Mouse (Mus musculus): ENCODE results near the gene Riok2. TPM values are rescaled to one million over a fixed set of nuclear protein-coding genes. Genes with fewer than 3 reads are reported as not detected.

The Riok2 gene
- polyA plus RNA-seq, 1 experiment from 2014 or later, result 21.6 TPM

DNA sequence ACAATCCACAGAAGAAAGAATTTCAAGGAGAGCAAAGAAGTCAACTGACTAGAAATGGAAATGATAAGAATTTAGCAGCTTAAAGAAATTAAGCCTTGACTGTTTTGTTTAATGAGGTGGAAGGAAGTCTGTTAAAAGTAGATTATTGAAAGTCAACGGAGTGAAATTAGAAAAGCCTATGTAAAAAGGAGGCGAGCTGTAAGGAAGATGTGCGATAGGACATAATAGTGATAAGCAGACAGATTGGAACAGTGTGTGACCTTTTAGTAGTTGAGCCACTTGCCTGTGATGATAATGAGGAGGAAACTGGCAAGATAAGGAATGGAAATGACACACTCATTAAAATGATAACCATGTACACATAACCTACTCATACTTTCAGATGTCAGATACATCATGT is 10.4 kb downstream of the Riok2 start:
- Histone ChIP-seq H3K4me2 (ENCODE audit: low read length) (no peak overlapping the region), H3K4me1 (ENCODE audit: control insufficient read depth, insufficient read depth, low read length) (no peaks in the 10 kb centered on the region), H3K36me3 (ENCODE audit: control insufficient read depth, insufficient read depth, low read length) (peaks cover 14% of the 10 kb centered on the region), H3K27me3 (ENCODE audit: control insufficient read depth, insufficient read depth, low read depth, low read length) (no peaks in the 10 kb centered on the region), H3K9me3 (replicated peaks; ENCODE audit: control insufficient read depth, low read length, poor library complexity, severe bottlenecking) (no peaks in the 10 kb centered on the region), H3K4me3 (ENCODE audit: low read depth, low read length) (no peak overlapping the region), H3K27ac (ENCODE audit: low read length) (no peak overlapping the region), H3K9ac (ENCODE audit: low read depth, low read length) (no peak overlapping the region)
- no peak for ATAC-seq
- 93% methylated on average over 3 of the region's 3 CpGs for WGBS

DNA sequence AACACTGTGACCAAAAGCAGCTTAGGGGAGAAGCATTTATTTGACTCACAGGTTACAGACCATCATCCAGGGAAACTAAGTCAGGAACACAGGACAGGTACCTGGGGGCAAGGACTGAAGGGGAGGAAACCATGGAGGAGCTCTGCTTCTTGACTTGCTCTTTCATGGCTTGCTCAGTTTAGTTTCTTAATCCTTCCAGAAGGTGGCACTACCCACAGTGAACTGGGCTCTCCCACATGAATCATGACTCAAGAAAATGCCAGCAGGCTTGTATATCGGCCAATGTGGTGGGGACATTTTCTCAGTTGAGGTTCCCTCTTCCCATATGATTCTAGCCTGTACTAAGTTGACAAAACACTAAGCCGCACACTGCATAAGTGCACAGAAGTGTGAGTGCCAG is 12.0 kb downstream of the Riok2 start:
- Histone ChIP-seq H3K4me1 (ENCODE audit: control insufficient read depth, insufficient read depth, low read length) (no peaks in the 10 kb centered on the region), H3K4me2 (ENCODE audit: low read length) (no peak overlapping the region), H3K27ac (ENCODE audit: low read length) (no peak overlapping the region), H3K27me3 (ENCODE audit: control insufficient read depth, insufficient read depth, low read depth, low read length) (no peaks in the 10 kb centered on the region), H3K9me3 (replicated peaks; ENCODE audit: control insufficient read depth, low read length, poor library complexity, severe bottlenecking) (no peaks in the 10 kb centered on the region), H3K4me3 (ENCODE audit: low read depth, low read length) (no peak overlapping the region), H3K36me3 (ENCODE audit: control insufficient read depth, insufficient read depth, low read length) (peaks cover 13% of the 10 kb centered on the region), H3K9ac (ENCODE audit: low read depth, low read length) (no peak overlapping the region)
- WGBS, result 90% methylated on average over 2 of the region's 2 CpGs
- ATAC-seq, result no peak

DNA sequence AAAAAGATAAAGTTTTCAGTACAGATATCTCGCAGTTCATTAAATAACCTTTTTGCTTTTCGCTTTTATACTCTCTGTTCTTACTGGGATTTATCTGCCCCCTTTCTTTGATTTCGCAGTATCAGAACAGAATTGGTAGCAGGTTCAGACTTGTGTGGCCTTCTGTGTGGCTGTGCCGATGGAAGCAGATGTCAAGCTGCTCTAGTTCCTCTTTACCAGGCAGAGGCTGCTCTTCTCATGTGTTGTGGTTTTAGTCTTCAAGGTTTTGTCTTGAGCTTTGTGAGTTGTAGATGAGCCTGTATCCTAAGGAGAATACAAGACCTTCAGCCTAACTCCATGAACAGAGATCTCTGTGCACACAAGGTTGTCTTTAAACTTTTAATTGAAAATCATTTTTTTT is 17.7 kb downstream of the Riok2 start:
- Histone ChIP-seq H3K4me3 (ENCODE audit: low read depth, low read length) (no peak overlapping the region), H3K36me3 (ENCODE audit: control insufficient read depth, insufficient read depth, low read length) (peaks cover 11% of the 10 kb centered on the region), H3K9ac (ENCODE audit: low read depth, low read length) (no peak overlapping the region), H3K4me2 (ENCODE audit: low read length) (no peak overlapping the region), H3K4me1 (ENCODE audit: control insufficient read depth, insufficient read depth, low read length) (no peaks in the 10 kb centered on the region), H3K9me3 (replicated peaks; ENCODE audit: control insufficient read depth, low read length, poor library complexity, severe bottlenecking) (no peaks in the 10 kb centered on the region), H3K27me3 (ENCODE audit: control insufficient read depth, insufficient read depth, low read depth, low read length) (no peaks in the 10 kb centered on the region), H3K27ac (ENCODE audit: low read length) (no peak overlapping the region)
- WGBS, result 96% methylated on average over 4 of the region's 4 CpGs
- no peak for ATAC-seq

DNA sequence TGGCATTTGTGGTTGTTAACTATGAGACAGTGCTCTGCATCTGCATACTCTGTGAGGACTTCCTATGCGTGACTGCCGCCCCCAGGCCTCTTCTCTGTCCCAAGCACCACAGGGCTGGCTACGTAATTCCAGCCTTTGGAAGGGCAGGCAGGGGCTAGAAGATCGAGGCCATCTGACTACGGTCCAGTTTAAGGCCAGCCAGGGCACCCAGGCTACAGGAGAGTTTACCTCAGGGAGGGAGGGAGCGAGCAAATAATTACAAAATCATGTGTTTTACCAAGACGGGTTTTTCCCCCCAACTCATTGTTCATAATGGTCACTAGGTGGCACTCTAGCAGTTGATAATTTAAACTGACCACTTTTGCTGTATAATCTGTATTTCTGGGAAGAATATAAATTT is 18.8 kb downstream of the Riok2 start:
- Histone ChIP-seq H3K9me3 (replicated peaks; ENCODE audit: control insufficient read depth, low read length, poor library complexity, severe bottlenecking) (no peaks in the 10 kb centered on the region), H3K27ac (ENCODE audit: low read length) (no peak overlapping the region), H3K4me2 (ENCODE audit: low read length) (no peak overlapping the region), H3K9ac (ENCODE audit: low read depth, low read length) (no peak overlapping the region), H3K27me3 (ENCODE audit: control insufficient read depth, insufficient read depth, low read depth, low read length) (no peaks in the 10 kb centered on the region), H3K4me3 (ENCODE audit: low read depth, low read length) (no peak overlapping the region), H3K4me1 (ENCODE audit: control insufficient read depth, insufficient read depth, low read length) (no peaks in the 10 kb centered on the region), H3K36me3 (ENCODE audit: control insufficient read depth, insufficient read depth, low read length) (peaks cover 5% of the 10 kb centered on the region; the same call in 1 of the 2 replicates)
- WGBS, result 71% methylated on average over 7 of the region's 7 CpGs
- peak; percentile 59; the same call in 1 of the 2 replicates for ATAC-seq

DNA sequence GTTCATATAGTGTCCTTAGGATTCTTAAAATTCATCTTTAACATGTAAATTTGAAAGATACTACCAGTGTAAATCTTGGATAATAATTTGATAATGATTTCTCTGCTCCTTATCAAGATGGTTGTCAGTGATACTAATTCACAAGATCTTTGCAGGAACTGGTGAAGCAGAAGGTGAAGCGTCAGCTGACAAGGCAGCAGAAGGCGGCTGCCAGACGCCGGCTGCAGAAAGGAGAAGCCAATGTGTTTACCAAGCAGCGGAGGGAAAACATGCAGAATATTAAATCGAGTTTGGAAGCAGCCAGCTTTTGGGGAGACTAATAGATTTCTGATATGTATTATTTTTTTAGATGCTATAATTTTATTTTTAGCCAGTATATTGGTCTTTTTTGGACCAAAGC is 19.2 kb downstream of the Riok2 start:
- no peak overlapping the region for H3K9ac ChIP-seq (ENCODE audit: low read depth, low read length)
- peaks cover 5% of the 10 kb centered on the region; the same call in 1 of the 2 replicates for H3K36me3 ChIP-seq (ENCODE audit: control insufficient read depth, insufficient read depth, low read length)
- no peak overlapping the region for H3K27ac ChIP-seq (ENCODE audit: low read length)
- H3K27me3 ChIP-seq (ENCODE audit: control insufficient read depth, insufficient read depth, low read depth, low read length), result no peaks in the 10 kb centered on the region
- no peaks in the 10 kb centered on the region for H3K4me1 ChIP-seq (ENCODE audit: control insufficient read depth, insufficient read depth, low read length)
- ATAC-seq, result no peak
- H3K9me3 ChIP-seq (replicated peaks; ENCODE audit: control insufficient read depth, low read length, poor library complexity, severe bottlenecking), result no peaks in the 10 kb centered on the region
- no peak overlapping the region for H3K4me3 ChIP-seq (ENCODE audit: low read depth, low read length)
- 84% methylated on average over 6 of the region's 6 CpGs for whole genome bisulfite sequencing
- H3K4me2 ChIP-seq (ENCODE audit: low read length), result no peak overlapping the region

DNA sequence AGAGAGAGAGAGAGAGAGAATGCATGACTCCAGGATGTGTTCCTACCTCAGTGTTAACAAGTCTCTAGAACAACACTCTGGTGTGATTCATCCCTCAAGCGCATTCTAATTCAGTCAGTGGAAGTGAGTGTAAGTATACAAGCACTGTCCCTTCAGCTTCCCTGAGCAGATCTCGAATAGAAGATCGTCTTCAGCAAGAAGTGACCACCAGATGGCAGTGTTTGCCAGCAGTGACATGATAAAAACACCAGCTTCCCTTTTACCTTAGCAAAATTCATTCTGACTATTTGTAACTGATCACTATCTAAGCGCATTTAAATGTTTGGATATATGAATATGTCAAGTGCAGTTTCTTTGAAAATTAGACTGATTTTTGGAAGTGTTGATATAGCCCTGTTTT is 20.2 kb downstream of the Riok2 start:
- H3K27me3 ChIP-seq (ENCODE audit: control insufficient read depth, insufficient read depth, low read depth, low read length), result no peaks in the 10 kb centered on the region
- H3K4me3 ChIP-seq (ENCODE audit: low read depth, low read length), result no peak overlapping the region
- H3K4me1 ChIP-seq (ENCODE audit: control insufficient read depth, insufficient read depth, low read length), result no peaks in the 10 kb centered on the region
- no peak overlapping the region for H3K9ac ChIP-seq (ENCODE audit: low read depth, low read length)
- H3K4me2 ChIP-seq (ENCODE audit: low read length), result no peak overlapping the region
- peak; percentile 67 for ATAC-seq
- WGBS, result 23% methylated on average over 4 of the region's 4 CpGs
- peaks cover 5% of the 10 kb centered on the region; the same call in 1 of the 2 replicates for H3K36me3 ChIP-seq (ENCODE audit: control insufficient read depth, insufficient read depth, low read length)
- H3K27ac ChIP-seq (ENCODE audit: low read length), result no peak overlapping the region
- H3K9me3 ChIP-seq (replicated peaks; ENCODE audit: control insufficient read depth, low read length, poor library complexity, severe bottlenecking), result no peaks in the 10 kb centered on the region

DNA sequence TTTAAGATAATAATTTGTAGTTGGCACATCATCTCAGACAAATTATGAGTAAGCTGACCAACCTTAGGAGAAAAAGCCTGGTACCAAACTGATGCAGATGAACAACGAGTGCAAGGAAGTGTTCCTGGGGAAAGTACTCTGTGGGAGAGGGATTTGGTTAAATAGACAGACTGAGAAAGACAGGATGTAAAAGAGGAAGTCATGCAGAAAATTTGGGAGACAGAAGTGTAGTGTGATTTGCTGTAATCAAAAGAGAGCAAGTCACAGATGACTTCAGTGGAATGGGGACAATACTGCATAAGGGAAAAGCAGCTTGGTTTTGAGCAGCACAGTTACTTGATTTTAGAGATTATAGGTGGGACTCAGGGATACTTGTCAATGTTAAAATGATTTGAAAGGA is 22.8 kb downstream of the Riok2 start:
- H3K4me2 ChIP-seq (ENCODE audit: low read length), result no peak overlapping the region
- no peak for ATAC-seq
- 0 out of 2 replicates have a peak, but pooled peaks cover 2% of the 10 kb centered on the region for H3K36me3 ChIP-seq (ENCODE audit: control insufficient read depth, insufficient read depth, low read length)
- 9% methylated on average over 1 of the region's 1 CpGs for WGBS
- no peak overlapping the region for H3K27ac ChIP-seq (ENCODE audit: low read length)
- no peak overlapping the region for H3K4me3 ChIP-seq (ENCODE audit: low read depth, low read length)
- H3K27me3 ChIP-seq (ENCODE audit: control insufficient read depth, insufficient read depth, low read depth, low read length), result no peaks in the 10 kb centered on the region
- H3K4me1 ChIP-seq (ENCODE audit: control insufficient read depth, insufficient read depth, low read length), result no peaks in the 10 kb centered on the region
- H3K9ac ChIP-seq (ENCODE audit: low read depth, low read length), result no peak overlapping the region
- H3K9me3 ChIP-seq (replicated peaks; ENCODE audit: control insufficient read depth, low read length, poor library complexity, severe bottlenecking), result no peaks in the 10 kb centered on the region

DNA sequence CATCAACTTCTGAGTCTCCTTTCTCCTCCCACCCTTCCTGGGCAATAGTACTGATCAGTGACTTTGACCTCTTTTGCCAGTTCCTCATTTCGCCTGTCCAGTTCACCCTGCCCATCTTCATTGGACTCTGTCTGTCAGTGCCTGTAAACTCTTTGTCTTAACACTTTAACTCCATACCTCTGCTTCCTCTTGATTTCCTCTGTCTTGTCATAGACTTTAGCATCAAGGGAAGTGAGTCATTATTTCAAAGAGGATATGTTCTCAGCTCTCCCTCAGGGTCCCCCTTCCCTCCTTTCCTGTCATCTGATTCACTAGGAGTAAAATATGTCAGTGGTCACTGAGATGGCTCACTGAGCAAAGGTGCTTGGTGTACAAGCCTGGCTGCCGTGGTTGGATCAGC is 24.6 kb downstream of the Riok2 start:
- Histone ChIP-seq H3K9ac (ENCODE audit: low read depth, low read length) (no peak overlapping the region), H3K4me1 (ENCODE audit: control insufficient read depth, insufficient read depth, low read length) (peaks cover under 1% of the 10 kb centered on the region; the same call in 1 of the 2 replicates), H3K4me2 (ENCODE audit: low read length) (no peak overlapping the region), H3K9me3 (replicated peaks; ENCODE audit: control insufficient read depth, low read length, poor library complexity, severe bottlenecking) (no peaks in the 10 kb centered on the region), H3K27me3 (ENCODE audit: control insufficient read depth, insufficient read depth, low read depth, low read length) (no peaks in the 10 kb centered on the region), H3K36me3 (ENCODE audit: control insufficient read depth, insufficient read depth, low read length) (0 out of 2 replicates have a peak, but pooled peaks cover 2% of the 10 kb centered on the region), H3K27ac (ENCODE audit: low read length) (no peak overlapping the region), H3K4me3 (ENCODE audit: low read depth, low read length) (no peak overlapping the region)
- 72% methylated on average over 2 of the region's 2 CpGs for WGBS
- no peak for ATAC-seq

DNA sequence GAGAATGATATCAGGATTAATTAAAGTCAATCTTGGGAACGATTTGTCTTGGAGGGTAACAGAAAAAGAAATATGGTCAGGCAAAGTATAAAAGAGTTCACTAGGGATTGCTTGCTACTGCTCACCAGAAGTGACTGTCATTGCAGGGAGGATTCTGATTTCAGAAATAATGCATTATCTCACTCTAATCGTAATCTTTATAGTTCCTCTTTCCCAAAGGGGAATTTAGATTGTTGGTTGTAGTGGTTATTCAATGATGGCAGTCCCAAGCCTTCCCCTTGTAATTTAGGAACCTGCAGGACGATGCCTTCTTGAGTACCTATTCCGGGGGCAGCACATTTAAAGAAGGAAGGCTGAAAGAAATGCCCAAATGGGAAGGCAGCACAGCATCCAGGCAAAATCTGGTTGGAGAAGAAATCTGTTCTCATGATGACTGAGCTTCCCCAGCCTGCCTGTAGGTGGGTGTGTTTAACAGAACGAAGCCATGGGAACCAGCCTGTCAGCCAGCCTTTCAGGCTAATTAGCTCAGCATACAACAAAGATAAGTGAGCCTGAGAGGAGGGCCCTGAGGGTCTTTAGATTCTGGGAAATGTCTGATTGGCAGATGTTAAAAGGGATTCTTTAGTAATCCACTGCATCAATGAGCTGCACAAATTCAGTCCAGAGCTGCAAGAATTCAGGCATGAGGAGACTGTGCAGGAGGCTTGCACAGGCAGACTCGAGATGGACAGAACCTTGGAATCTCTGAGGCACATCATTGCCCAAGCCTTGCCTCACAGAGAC is 28.3 kb downstream of the Riok2 start, which contains the start of gene Lix1:
Gene Lix1, plus strand, starts transcription at position 451 of the 783 bp plus-strand sequence.
- Histone ChIP-seq H3K4me2 (ENCODE audit: low read length) (peak within 1 kb of the TSS; percentile 53), H3K4me1 (ENCODE audit: control insufficient read depth, insufficient read depth, low read length) (peaks cover 4% of the 10 kb centered on the region; the same call in 1 of the 2 replicates), H3K4me3 (ENCODE audit: low read depth, low read length) (peak within 1 kb of the TSS; percentile 23), H3K27ac (ENCODE audit: low read length) (no peak within 1 kb of the TSS), H3K27me3 (ENCODE audit: control insufficient read depth, insufficient read depth, low read depth, low read length) (no peaks in the 10 kb centered on the region), H3K9ac (ENCODE audit: low read depth, low read length) (peak within 1 kb of the TSS; percentile 18), H3K9me3 (replicated peaks; ENCODE audit: control insufficient read depth, low read length, poor library complexity, severe bottlenecking) (no peaks in the 10 kb centered on the region), H3K36me3 (ENCODE audit: control insufficient read depth, insufficient read depth, low read length) (no peaks in the 10 kb centered on the region)
- WGBS, result 18% methylated on average over 6 of the region's 6 CpGs
- ATAC-seq, result peak; percentile 97

Measured in midbrain, embryonic 16.5 days (tissue).